Mouse (Mus musculus) cerebellum, adult 8-10 months (tissue): ENCODE results near the gene Amd1.

Experiments
- DNase-seq: peaks from one replicate; pipeline ENCODE4 v3.0.0; 2022

Gene Amd1

DNA sequence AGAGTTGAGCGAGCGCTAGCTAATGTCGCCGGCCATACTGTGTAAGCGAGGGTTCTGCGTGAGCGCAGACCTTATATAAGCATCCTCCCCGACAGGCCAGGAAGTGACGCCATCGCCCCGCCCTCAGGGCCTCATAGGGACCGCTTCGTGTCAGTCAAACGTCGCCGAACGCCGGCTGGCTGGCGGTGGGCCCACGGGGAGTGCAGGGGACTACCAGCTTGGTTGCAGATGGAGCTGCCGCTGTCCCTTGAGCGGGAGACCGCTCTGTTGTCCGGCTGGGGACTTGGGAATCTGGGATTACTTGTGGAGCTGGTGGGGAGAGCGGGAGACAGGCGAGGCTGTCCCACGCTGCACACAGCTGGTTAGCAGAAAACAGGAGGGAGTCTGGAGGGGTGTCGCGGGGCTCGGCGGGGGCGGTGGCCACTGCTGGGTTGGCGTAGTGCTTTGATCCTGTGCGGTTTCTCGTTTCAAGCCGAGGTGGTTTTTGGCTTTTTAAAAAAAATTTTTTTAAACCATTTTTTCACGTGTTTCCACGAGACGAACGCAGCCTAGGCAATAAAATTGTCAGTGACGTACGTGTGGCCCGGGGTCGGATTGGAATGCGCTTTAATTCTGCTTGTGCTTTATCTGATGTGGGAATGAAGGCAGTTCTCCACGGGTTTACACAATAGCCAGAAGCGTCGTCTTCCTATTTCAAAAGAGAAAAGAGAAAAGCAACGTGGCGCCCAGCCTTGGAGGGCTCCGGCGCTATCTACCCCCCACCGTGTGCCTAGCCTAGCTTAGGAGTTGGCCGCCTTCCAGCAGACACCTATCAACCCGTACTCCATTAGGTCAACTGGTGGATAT, at the start of gene Amd1:
TSS of gene Amd1 (minus strand) at position 47 of the 846 bp plus-strand sequence.
- DNase-seq, result peak; percentile 100

DNA sequence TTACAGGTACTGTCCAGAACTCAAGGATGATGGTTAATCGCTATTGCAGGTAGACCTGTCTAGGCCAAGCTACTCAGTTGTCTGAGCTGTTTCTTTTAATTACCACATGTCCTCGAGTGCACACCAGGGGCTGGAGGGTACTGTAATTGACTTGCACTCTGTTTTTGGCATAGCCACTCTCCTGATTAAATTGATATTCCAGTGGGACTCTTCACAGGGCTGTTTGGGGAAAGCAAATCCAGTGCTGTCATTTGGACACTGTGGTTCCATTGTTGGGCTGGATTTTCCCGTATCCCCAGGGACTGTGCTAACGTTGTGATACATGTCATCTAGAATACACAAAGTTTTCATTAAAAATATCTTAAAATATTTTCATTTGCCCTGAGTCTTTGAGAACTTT, 49.2 kb upstream of the Amd1 start:
- no peak for DNase-seq

DNA sequence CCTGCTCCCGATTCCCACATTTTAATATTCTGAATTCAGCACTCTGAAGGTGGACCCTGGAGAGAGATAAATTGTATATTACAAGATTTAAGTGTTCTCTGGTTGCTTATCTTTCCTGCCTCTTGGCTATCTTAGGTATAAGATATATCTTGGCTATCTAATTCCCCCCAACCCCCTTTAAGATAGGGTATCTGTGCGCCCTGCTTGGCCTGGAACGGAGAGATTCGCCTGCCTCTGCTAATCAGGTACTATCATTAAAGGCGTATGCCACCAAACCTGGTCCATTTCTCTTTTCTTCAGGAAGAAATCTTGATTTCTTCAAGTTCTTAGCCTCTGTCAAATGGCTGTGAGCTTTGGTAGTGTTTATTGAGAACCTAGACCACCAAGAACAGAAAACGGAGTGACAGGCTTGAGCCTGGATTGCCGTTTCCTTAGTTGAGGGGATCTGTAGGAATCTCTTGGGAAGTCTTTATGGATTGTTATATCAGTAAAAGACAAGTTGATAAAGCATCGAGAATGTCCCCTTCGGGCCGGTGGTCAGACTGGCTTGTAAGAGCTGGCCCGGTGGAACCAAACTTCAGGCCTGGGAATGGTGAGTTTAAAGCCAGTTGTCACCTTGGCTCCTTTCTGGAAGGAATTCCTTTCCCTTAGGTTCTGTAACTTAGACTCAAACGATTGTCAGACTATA, 48.4 kb upstream of the Amd1 start:
- DNase-seq, result no peak

DNA sequence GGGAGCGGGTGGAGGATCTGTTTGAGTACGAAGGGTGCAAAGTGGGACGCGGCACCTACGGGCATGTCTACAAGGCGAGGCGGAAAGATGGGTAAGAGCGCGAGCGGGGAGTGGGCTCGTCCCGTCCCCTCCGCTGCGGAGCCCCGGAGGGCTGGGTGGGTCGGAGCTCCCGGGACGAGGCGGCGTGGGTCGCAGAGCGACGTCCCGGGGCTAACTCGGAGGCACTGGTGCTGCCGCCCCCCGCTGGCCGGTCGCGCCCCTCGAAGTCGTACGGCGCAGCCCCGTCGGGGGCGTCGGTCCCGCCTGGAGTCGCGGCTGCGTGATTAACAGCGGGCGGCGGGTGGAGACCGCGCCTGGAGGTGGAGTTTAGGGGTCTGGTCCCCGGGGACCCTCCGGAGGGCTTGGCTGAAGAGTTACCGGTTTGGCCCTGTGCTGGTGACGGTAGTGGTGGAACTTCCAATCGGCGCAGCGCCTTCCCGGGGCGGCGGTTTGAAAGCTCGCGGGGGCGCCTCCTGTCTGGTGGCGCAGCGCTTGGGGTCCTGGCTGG, 47.7 kb upstream of the Amd1 start:
- DNase-seq, result no peak

DNA sequence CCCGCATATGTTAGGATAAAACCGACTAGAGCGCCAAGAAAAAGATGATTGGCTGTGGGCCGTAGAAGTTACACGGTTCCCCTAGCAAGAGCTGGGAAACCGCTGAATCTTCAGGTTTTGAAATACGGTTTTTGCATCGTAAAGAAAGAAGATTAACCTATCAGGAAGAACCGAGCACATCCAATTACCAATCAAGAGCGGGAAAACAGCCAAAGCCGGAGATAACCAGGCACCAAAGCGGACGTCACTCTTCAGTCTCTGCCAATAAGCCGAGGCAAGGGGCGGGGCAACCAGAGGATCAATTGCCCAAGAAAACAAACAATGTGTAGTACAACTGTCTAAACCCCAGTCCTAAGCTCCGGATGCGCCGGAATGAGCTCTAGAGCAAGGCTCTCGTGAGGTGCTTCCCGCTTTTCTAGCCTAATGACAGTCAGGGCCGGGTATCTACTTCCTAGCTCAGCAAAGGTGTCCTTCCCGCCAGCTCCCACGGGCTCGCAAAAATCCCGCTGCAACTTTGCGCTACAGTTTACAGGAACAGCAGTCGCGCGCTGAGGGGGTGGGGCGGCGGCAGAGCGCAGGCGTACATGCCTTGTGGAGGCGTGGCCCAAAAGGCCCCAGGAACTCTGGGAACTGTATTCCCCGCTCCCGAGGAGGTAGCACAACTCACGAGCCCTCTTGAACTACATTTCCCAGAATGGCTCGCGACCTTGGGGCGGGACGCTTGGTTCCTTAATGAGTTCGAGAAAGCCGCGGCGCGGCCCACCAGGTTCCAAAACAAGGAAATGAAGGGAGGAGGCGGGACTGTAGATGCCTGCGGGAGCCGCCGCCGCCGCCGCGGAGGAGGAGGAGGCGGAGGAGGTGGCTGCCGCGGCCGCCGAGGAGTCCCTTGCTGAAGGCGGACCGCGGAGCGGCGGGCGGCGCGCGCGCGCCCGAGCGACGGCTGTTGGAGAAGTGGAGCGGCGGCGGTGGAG, 46.9 kb upstream of the Amd1 start:
- DNase-seq, result peak; percentile 98

DNA sequence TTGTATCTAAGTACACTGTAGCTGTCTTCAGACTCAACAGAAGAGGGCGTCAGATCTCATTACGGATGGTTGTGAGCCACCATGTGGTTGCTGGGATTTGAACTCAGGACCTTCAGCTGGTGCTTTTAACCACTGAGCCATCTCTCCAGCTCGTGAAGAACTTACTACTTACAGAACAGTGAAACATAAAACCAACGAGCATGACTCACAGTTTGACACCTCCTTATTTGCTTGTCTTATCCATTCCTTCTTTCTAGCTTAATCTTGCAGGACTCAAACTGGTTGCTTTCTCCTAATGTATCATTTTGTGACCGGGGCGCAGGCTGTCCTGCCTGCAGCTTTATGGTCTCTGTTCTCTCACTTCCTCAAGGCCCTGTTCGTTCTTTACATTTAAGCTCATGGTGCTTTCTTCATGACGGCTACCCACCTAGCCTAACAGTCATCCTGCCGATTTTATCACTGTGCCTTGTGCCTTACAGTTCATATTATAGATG, 45.5 kb upstream of the Amd1 start:
- DNase-seq, result no peak

DNA sequence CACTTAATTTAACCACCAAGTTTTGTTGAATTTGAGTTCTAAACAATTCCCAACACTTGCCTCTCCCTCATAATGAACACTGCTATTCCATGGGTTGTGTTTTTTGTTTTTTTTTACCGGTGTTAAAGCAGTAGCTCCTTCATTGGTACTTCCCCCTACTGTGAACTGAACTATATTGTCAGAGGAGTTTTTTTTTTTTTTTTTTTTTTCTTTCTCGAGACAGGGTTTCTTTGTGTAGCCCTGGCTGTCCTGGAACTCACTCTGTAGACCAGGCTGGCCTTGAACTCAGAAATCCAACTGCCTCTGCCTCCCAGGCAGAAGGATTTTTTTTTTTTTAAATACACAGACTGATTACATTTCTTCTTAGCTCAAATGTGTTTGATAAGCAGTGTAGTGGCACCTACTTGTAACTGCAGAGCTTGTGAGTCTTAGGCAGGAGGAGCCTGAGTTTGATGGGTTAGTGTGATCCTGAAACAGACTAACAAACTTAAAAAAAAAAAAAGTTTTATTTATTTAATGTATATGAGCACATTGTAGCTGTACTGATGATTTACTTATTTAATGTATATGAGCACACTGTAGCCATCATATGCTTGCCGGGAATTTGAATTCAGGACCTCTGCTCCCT, 44.9 kb upstream of the Amd1 start:
- DNase-seq, result no peak

DNA sequence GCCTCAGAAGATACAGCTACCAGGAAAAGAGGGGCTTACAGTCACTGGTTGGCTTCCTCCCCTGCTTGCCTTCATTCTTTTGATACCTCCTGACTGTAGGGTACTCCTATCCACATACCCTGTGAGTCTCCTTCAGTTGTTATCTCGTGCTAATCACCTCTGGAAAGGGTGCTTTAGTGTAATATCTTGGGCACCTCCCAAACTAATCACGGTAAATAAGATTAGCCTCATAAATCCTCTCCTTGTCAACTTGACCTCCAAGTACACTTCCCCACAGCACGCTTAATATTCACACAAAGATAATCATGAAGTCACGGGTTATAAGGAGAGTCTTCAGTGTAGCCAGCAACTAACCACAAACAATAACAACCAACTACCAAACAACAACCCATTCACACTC, 40.0 kb upstream of the Amd1 start:
- no peak for DNase-seq

DNA sequence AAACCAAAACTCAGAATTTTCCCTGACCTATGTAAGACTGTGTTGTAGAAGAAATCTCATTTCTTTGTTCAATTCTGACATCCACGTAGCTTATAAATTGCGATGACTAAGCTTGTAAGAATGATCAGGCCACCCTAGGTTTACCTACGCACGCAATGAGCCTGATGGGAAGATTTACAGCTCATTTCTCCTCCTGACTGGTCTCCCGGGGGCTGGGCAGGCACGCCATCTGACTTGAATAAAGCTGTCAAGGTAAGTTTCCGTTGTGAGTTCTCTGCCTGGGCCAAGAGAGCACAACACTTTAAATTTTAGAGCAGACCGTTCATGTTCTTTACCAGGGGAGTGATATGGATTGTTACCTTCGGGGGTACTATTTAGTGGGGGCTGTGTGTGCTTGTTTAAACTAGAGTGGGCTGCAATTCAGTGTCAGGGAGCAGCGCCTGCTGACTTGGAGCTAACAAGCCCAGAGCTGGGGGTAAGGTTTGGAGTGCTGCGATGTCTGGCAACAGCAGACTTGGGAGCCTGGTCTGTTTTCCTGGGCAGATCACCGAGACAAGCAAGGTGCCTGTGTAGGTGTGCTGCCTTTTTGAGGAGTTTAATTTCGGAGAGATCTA, 37.5 kb upstream of the Amd1 start, which contains the start of gene Cdk19:
TSS of gene Cdk19 (plus strand) at position 214 of the 614 bp plus-strand sequence.
- no peak for DNase-seq

DNA sequence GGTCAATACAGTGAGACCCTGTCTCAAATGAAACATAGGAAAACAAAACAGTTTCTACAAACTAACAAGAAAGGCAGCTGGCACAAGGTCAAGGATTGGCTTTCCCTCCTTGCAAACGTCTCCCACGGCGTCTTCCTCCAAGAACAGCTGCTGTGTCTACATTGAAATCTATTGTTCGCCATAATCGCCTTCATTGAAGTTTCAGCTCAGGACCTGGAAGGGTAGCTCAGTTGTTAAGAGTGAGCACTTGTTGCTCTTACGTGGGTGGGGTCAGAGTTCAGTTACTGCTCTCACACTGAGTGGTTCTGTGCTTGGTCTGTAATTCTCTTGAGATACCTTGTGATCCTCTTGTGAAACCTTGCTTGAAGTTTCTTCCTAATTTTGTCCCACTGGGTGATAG, 30.9 kb upstream of the Amd1 start:
- DNase-seq, result no peak

DNA sequence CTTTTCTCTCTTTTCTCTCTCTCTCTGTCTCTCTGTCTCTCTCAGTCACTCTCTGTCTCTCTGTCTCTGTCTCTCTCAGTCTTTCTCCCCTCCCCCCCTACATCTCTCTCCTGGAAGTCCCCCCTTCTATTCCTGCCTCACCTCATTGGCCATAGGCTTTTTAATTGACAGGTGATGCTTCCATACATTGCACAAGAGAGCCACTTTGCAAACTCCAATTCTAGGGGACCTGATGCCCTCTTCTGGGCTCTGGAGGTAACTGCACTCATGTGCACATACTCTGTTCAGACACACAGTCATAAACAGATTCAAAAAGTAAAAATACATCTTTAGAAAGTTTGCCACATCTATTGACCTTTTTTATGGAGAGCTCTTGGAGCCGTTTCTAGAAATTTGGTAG, 28.3 kb upstream of the Amd1 start:
- no peak for DNase-seq

DNA sequence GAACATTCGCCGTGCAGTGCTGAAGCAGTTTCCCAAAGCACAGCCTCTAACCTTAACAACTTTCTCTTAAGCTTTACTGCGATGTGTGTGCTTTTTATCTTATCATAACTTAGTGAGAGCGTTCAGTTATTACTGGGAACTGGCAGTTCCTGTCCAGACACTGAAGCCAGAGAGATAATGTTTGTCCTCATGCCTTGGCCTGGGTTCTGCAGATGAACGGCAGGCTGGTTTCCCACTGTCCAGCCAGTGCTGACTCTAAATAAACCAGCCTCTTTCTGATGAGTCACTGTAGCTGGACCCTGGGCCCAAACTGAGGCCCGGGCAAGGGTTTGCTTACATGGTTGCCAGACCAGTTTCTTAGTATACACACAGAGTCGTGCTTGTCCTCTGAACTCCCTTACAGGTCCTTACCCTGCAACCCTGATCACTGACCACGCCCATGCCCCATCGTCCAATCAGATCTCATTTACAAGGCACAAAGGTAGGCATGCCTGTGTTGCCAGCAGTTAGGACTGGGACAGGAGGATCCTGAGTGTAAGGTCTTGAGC, 26.1 kb upstream of the Amd1 start:
- no peak for DNase-seq

DNA sequence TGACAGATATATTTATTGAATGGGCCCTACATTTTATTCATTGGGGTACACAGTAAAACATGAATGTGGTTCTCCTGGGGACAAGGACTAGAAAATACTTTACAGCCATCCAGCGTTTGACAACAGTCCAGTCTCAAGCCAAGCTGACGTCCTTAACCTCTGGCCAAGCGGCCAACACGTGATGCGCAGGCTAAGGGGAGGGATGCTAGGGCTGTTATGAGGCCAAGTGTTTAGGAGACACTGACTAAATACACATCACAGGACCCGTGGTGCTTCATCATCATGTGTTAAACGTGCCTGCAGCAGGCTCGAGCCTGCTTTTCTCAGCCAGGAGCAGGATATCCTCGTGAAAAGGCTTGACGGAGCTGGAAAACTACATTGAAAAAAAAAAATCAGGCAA, 18.3 kb upstream of the Amd1 start:
- no peak for DNase-seq

DNA sequence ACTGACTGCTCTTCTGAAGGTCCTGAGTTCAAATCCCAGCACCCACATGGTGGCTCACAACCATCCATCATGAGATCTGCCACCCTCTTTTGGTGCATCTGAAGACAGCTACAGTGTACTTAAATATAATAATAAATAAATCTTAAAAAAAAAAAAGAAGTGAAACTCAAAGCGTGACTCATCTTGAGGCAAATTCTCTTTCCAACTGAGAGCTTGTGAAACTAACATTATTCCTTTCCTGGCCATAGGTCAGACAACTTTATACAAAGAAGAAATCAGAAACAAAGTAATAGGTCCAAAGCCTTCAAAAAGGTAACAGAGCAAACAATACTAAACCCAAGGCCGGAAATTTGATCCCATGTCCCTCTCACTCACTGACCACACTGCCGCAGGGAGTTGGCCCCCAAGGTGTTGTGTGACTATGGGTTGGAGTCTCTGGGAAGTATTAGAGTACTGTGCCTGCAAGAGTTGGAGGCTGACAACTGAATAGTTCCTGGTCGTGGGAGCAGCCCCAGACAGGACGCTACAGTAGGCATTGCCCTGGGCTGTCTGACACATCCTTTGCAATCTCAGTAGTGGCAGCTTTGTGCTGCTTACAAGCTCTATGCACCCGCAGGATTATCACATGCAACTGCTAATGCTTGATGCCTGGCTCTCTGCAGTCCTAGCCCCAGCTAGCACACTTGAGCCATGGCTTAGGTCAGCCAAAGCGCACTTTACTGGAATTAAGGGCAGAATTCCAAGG, 15.0 kb upstream of the Amd1 start:
- DNase-seq, result no peak

DNA sequence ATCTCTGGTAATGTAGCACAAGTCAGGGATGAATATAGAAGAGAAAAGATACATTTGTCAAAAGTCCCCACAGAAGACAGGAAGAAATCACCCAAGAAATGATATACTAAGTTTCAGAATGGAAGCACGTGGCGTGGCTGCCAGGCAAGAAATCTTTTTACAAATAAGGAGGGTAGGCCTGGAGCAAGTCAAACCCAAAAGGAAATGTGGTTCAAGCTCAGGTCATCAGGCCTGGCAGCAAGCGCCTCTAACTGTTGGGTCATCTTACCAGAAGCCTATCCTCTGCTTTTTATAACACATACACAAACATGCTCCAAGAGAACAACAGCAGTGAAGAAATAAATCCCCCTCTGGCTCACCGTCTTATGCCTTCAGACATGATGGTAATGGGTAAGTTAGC, 10.8 kb upstream of the Amd1 start:
- no peak for DNase-seq

DNA sequence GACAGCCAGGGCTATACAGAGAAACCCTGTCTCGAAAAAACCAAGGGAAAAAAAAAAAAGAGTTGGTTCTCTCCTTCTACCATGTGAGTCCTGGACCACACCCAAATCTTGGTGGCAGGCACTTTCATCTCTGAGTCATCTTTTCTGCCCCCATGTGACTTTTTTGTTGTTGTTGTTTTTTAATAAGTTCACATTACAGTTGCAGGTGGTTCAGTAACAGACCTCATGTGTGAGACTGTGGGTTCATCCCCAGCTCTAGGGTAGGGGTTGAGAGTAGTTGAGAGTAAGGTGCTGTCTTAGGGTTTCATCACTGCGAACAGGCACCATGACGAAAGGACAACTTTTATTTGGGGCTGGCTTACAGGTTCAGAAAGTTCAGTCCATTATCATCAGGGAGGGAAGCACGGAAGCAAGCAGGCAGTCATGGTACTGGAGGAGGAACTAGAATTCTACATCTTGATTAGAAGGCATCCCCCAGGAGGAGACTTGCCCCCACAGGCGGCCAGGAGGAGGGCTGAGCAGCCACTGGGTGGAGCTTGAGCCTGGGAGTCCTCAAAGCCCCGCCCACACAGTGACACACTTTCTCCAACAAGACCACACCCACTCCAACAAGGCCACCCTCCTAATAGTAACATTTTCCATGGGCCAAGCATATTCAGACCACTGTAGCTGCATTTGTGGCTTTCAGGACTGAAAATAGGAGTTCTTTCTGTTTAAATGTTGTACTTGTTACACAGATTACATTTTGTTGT, 8.1 kb upstream of the Amd1 start:
- no peak for DNase-seq

DNA sequence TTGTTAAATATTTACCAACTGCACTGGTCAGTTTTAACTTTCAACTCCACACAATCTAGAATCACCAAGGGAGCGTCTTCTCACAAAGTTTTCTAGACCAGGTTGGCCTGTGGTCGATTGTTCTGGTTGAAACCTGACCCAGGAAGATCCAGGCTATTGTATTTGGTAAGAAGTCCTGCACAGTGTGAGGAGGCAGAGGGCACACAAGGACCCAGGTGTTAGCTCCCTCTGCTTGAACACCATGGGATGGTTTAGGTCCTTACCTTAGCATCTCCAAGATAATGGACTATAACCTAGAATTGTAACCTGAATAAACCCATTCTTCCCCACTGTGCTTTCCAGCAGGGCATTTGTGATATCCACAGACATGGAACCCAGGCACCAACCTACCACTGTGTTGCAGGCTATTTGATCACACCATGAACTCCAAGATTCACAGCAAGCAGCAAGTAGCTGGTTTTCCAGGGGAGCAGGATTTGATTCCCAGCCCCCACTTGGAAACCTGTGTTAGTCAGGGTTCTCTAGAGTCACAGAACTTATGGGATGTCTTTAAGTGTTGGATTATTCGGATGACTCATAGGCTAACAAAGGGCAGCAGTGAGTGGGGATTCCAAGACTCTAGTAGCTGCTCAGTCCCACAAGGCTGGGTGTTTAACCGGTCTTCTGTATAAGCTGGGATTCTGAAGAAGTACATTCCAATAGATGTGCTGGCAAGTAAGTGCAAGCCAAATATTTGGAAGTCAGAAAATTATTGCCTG, 6.0 kb upstream of the Amd1 start:
- DNase-seq, result no peak

DNA sequence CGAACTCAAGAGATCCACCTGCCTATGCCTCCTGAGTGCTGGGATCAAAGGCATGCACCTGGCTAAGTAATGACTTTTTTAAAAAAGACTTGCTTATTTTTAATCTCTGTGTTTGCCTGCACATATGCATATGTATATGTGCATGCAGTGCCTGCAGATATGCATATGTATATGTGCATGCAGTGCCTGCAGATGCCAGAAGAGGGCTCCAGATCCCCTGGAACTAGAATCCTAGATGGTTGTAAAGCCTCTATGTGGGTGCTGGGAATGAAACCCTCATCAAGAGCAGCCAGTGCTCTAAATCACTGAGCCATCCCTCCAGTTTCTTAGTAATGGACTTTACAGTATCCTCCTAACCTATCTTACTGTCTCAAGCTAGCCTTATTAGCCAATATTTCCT, 4.0 kb upstream of the Amd1 start:
- DNase-seq, result no peak
